8 mouse cellular contexts compared by ENCODE assay signal in genomic region chr5:115521553-115522461, GRCm38 (mm10). TPM values are rescaled to one million over a fixed set of nuclear protein-coding genes. Genes with fewer than 3 reads are reported as not detected.
DNase-seq lines count a peak whose midpoint lies in the region; ATAC-seq and TF ChIP-seq lines count a peak whose summit lies in the region.

No protein-coding gene starts in this region.

- peak overlapping the region; percentile 39 for H3K4me2 ChIP-seq in lung, embryonic 16.5 days (ENCODE audit: low read depth, low read length)

- peak; percentile 55 for DNase-seq in 3134 (ENCODE audit: extremely low read depth, insufficient read length, low spot score)
- peak; percentile 63 to 64 for DNase-seq in B cell, adult 2 months
- peak; percentile 74 to 83 for DNase-seq in heart, adult 18-20 months
- DNase-seq in kidney, adult 2 months, result peak; percentile 87
- DNase-seq in thymus, postnatal 0 days (ENCODE audit: low spot score), result peak; percentile 75
- DNase-seq in left cerebral cortex, adult 8-10 months (ENCODE audit: low spot score in 2 of 2), result no peak
- no peak for DNase-seq in layer of hippocampus, adult 8-10 months (ENCODE audit: low spot score in 2 of 2)

- TF ChIP-seq CTCF in kidney, adult 2 months (conservative IDR thresholded peaks at IDR 0.05; ENCODE audit: insufficient read depth, insufficient read length, low read depth, low read length), result no peak; the same call in 1 of the 2 replicates

- peak overlapping the region; percentile 11; the same call in 1 of the 2 replicates for H3K4me3 ChIP-seq in kidney, adult 2 months (ENCODE audit: insufficient read depth, low read depth, low read length)
- 0 out of 2 replicates have a peak overlapping the region, but pooled peaks have one; percentile 12 for H3K4me3 ChIP-seq in lung, embryonic 16.5 days (ENCODE audit: low read length)

- no peak for TF ChIP-seq POLR2A in kidney, adult 2 months (IDR thresholded peaks at IDR 0.05; ENCODE audit: low read depth, low read length)

- no peaks in the 10 kb centered on the region for H3K36me3 ChIP-seq in kidney, adult 2 months (ENCODE audit: control insufficient read depth, insufficient read depth, low read length)
- H3K36me3 ChIP-seq in lung, embryonic 16.5 days (ENCODE audit: control insufficient read depth, insufficient read depth, low read length), result no peaks in the 10 kb centered on the region; the same call in 1 of the 2 replicates

- peaks cover 68% of the 10 kb centered on the region for H3K4me1 ChIP-seq in kidney, adult 2 months (ENCODE audit: control insufficient read depth, insufficient read depth, low read length)
- peaks cover 67% of the 10 kb centered on the region for H3K4me1 ChIP-seq in lung, embryonic 16.5 days (replicated peaks; ENCODE audit: control insufficient read depth, insufficient read depth, low read length)

- no peaks in the 10 kb centered on the region for H3K27me3 ChIP-seq in kidney, adult 2 months (replicated peaks; ENCODE audit: control insufficient read depth, insufficient read depth, low read length)
- no peaks in the 10 kb centered on the region for H3K27me3 ChIP-seq in lung, embryonic 16.5 days (ENCODE audit: control insufficient read depth, insufficient read depth, low read depth, low read length)

- peak overlapping the region; percentile 31; the same call in 1 of the 2 replicates for H3K9ac ChIP-seq in lung, embryonic 16.5 days (ENCODE audit: low read length)

- 10% methylated on average over 21 of the region's 21 CpGs for WGBS in kidney, adult 2 months
- WGBS in lung, embryonic 16.5 days, result 36% methylated on average over 21 of the region's 21 CpGs

- ATAC-seq in lung, embryonic 16.5 days (ENCODE audit: low read depth), result peak; percentile 53

- peak overlapping the region; percentile 93 for H3K27ac ChIP-seq in kidney, adult 2 months (ENCODE audit: insufficient read depth, low read depth, low read length)
- peak overlapping the region; percentile 77 for H3K27ac ChIP-seq in lung, embryonic 16.5 days (ENCODE audit: low read length)

- no peaks in the 10 kb centered on the region for H3K9me3 ChIP-seq in lung, embryonic 16.5 days (ENCODE audit: control insufficient read depth, low read length)

RNA-seq across cellular contexts. Expression of gene Pxn, which starts 15.3 kb away (rescaled TPM):
- total RNA-seq in heart, adult 18-20 months (2021), result 10 to 100 TPM; 34.0 to 35.1 TPM
- 101 and 122 TPM in 2 replicates for polyA plus RNA-seq in kidney, adult 2 months (2012; rRNA removed)
- 70.1 and 74.4 TPM in 2 replicates for polyA plus RNA-seq in lung, embryonic 16.5 days (2015; fragmentation: Nextera tagmentation; extraction: Ambion mirVana)
- 40.2 and 44.8 TPM in 2 replicates for polyA plus RNA-seq in thymus, postnatal 0 days (2015; fragmentation: Nextera tagmentation; extraction: Ambion mirVana)
- 10 to 100 TPM; 18.3 to 27.8 (median 22.9) TPM for total RNA-seq in left cerebral cortex, adult 8-10 months (2022)
- total RNA-seq in layer of hippocampus, adult 8-10 months (2022), result 10 to 100 TPM; 38.1 to 45.8 (median 40.2) TPM

RNA-seq across cellular contexts. Expression of gene Sirt4, which starts 37.3 kb away (rescaled TPM):
- 10 to 100 TPM; 13.6 to 19.5 TPM for total RNA-seq in heart, adult 18-20 months (2021)
- polyA plus RNA-seq in kidney, adult 2 months (2012; rRNA removed), result 34.0 and 49.3 TPM in 2 replicates
- polyA plus RNA-seq in lung, embryonic 16.5 days (2015; fragmentation: Nextera tagmentation; extraction: Ambion mirVana), result 28.1 and 31.4 TPM in 2 replicates
- polyA plus RNA-seq in thymus, postnatal 0 days (2015; fragmentation: Nextera tagmentation; extraction: Ambion mirVana), result 17.0 and 17.3 TPM in 2 replicates
- 10 to 100 TPM; 27.1 to 38.6 (median 33.1) TPM for total RNA-seq in left cerebral cortex, adult 8-10 months (2022)
- total RNA-seq in layer of hippocampus, adult 8-10 months (2022), result 10 to 100 TPM; 34.0 to 58.6 (median 41.9) TPM

RNA-seq across cellular contexts. Expression of gene Rplp0, which starts 37.5 kb away (rescaled TPM):
- total RNA-seq in heart, adult 18-20 months (2021), result 100 to 1,000 TPM; 624 to 648 TPM
- polyA plus RNA-seq in kidney, adult 2 months (2012; rRNA removed), result 1,267 and 1,337 TPM in 2 replicates
- polyA plus RNA-seq in lung, embryonic 16.5 days (2015; fragmentation: Nextera tagmentation; extraction: Ambion mirVana), result 1,507 and 1,565 TPM in 2 replicates
- polyA plus RNA-seq in thymus, postnatal 0 days (2015; fragmentation: Nextera tagmentation; extraction: Ambion mirVana), result 1,964 and 2,053 TPM in 2 replicates
- 100 to 1,000 TPM; 188 to 223 (median 203) TPM for total RNA-seq in left cerebral cortex, adult 8-10 months (2022)
- total RNA-seq in layer of hippocampus, adult 8-10 months (2022), result 100 to 1,000 TPM; 188 to 289 (median 230) TPM

RNA-seq across cellular contexts. Expression of gene Gcn1l1, which starts 43.2 kb away (rescaled TPM):
- 10 to 100 TPM; 39.1 to 41.5 TPM for total RNA-seq in heart, adult 18-20 months (2021)
- 42.2 and 45.4 TPM in 2 replicates for polyA plus RNA-seq in kidney, adult 2 months (2012; rRNA removed)
- 32.9 and 35.1 TPM in 2 replicates for polyA plus RNA-seq in lung, embryonic 16.5 days (2015; fragmentation: Nextera tagmentation; extraction: Ambion mirVana)
- 19.9 and 21.5 TPM in 2 replicates for polyA plus RNA-seq in thymus, postnatal 0 days (2015; fragmentation: Nextera tagmentation; extraction: Ambion mirVana)
- total RNA-seq in left cerebral cortex, adult 8-10 months (2022), result 10 to 100 TPM; 60.7 to 71.6 (median 61.4) TPM
- total RNA-seq in layer of hippocampus, adult 8-10 months (2022), result 10 to 100 TPM; 72.7 to 85.7 (median 77.4) TPM

RNA-seq across cellular contexts. Expression of gene Pla2g1b, which starts 55.7 kb away (rescaled TPM):
- total RNA-seq in heart, adult 18-20 months (2021), result not detected
- 0.74 TPM in 1 of 2 replicates, not detected in the other for polyA plus RNA-seq in kidney, adult 2 months (2012; rRNA removed)
- 9.7 and 9.8 TPM in 2 replicates for polyA plus RNA-seq in lung, embryonic 16.5 days (2015; fragmentation: Nextera tagmentation; extraction: Ambion mirVana)
- polyA plus RNA-seq in thymus, postnatal 0 days (2015; fragmentation: Nextera tagmentation; extraction: Ambion mirVana), result 0.99 TPM in 2 replicates
- not detected for total RNA-seq in left cerebral cortex, adult 8-10 months (2022)
- total RNA-seq in layer of hippocampus, adult 8-10 months (2022), result not detected

Comparison
In these comparisons a context has a peak if more than half of its experiments do, and no peak if none do; other contexts are left out.
1. DNase-seq: peak in 3134 (single experiment), B cell, adult 2 months (2 of 2), heart, adult 18-20 months (2 of 2), kidney, adult 2 months (single experiment) and thymus, postnatal 0 days (single experiment); none in left cerebral cortex, adult 8-10 months (0 of 2) and layer of hippocampus, adult 8-10 months (0 of 2).